Mouse (Mus musculus) spleen, adult 2 months (tissue): Measurements from ENCODE around the gene Arhgap8. TPM values are rescaled to one million over a fixed set of nuclear protein-coding genes. Genes with fewer than 3 reads are reported as not detected.

Experiments
- DNase-seq, 2 experiments: peaks; one replicate each; pipeline versions ENCODE4 v3.0.0 to v3.0.0-alpha.2; 2012 to 2021; ENCODE audit warnings: low spot score in 2 of 2, low read depth in 1 of 2
- H3K27ac ChIP-seq: fragments of 200-500 bp; 2 replicates; pipeline ENCODE4 v1.5.1; 2012; ENCODE audit warnings: low read length, inconsistent platforms; ENCODE audit not compliant: insufficient read depth
- H3K27me3 ChIP-seq: fragments of 200-500 bp; 2 replicates; pipeline ENCODE4 v1.6.1; 2012; ENCODE audit warnings: mild to moderate bottlenecking, moderate library complexity, low read length, inconsistent platforms; ENCODE audit not compliant: control insufficient read depth, insufficient read depth
- H3K36me3 ChIP-seq: fragments of 200-500 bp; 2 replicates; pipeline ENCODE4 v1.6.1; 2012; ENCODE audit warnings: mild to moderate bottlenecking, low read length, inconsistent platforms; ENCODE audit not compliant: control insufficient read depth, insufficient read depth
- H3K4me1 ChIP-seq: fragments of 200-500 bp; 2 replicates; pipeline ENCODE4 v1.6.1; 2011; ENCODE audit warnings: inconsistent platforms; ENCODE audit not compliant: control insufficient read depth, insufficient read depth, insufficient read length
- H3K4me3 ChIP-seq: fragments of 200-500 bp; 2 replicates; pipeline ENCODE4 v1.5.1; 2011; ENCODE audit warnings: mild to moderate bottlenecking, inconsistent platforms; ENCODE audit not compliant: insufficient read depth, insufficient read length; ENCODE audit errors: extremely low read depth
- CTCF ChIP-seq: fragments of 200-500 bp; IDR thresholded peaks from 2 replicates; pipeline ENCODE4 v1.5.1; 2011; ENCODE audit warnings: mild to moderate bottlenecking, inconsistent platforms; ENCODE audit not compliant: insufficient read depth, insufficient read length, insufficient replicate concordance; ENCODE audit errors: extremely low read depth
- POLR2A ChIP-seq: fragments of 200-500 bp; IDR thresholded peaks from 2 replicates; pipeline ENCODE4 v1.6.1; 2011; ENCODE audit warnings: low read depth, low read length, inconsistent platforms
- WGBS: fragments of 180-500 bp; shearing (Covaris S2); methylation state at CpG from one replicate; pipeline ENCODE4 v1.1.7; 2018; 5-methylcytosine and 5-hydroxymethylcytosine counted together
- polyA plus RNA-seq: library from polyadenylated mRNA; depleted of rRNA; stranded (reverse); fragments of >200 nt; gene quantifications from 2 replicates; pipeline ENCODE4 v1.2.3, GENCODE M21; 2012

Gene Arhgap8
- polyA plus RNA-seq, 1 experiment, result 0.72 TPM

DNA sequence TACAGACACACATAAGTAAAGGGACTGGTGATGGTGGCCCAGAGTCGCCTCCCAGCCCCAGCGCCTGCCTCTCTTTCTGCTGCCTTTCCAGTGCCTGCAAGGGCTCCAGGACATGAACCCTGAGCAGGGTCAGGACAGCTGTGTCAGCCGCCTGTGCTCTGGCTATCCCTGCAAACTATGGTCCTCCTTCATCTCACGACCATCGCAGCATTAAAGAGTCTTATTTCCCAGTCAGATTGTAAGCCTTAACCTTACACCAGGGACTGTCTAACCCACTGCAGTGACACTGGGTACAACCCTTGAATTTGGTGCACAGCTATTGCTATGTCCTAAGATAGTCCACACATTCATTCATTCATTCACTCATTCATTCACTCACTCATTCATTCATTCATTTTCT, 37.0 kb upstream of the Arhgap8 start:
- Histone ChIP-seq H3K4me1 (peaks cover 39% of the 10 kb centered on the region), H3K27ac (peak overlapping the region; percentile 39), H3K27me3 (no peaks in the 10 kb centered on the region), H3K36me3 (no peaks in the 10 kb centered on the region; the same call in 1 of the 2 replicates), H3K4me3 (no peak overlapping the region)
- DNase-seq, result no peak
- TF ChIP-seq POLR2A, result no peak
- TF ChIP-seq CTCF, result no peak
- WGBS, result 86% methylated on average over 5 of the region's 5 CpGs

DNA sequence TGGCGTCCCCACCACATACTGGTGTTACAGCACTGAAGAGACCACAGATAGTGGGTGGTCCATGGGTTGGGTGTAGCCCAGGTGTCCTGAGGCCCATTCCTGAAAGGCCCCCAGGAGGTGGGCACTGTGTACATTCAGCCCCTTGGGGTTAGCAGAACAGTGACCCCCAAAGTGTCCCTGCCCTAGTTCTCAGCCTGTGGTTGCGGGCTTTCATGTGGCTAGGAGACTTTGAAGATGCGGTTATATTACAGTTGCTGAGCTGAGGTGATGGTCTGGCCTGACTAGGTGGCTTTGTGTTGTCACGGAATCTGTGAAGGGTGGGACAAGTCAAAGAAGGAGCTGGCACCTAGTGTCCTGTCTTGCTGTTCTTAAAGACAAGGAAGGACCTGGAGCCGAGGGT, 35.3 kb upstream of the Arhgap8 start:
- H3K27me3 ChIP-seq, result no peaks in the 10 kb centered on the region
- peaks cover 40% of the 10 kb centered on the region for H3K4me1 ChIP-seq
- H3K4me3 ChIP-seq, result no peak overlapping the region
- peaks cover 5% of the 10 kb centered on the region for H3K36me3 ChIP-seq
- DNase-seq, result no peak
- 22% methylated on average over 5 of the region's 5 CpGs for WGBS
- peak overlapping the region; percentile 83 for H3K27ac ChIP-seq
- no peak for TF ChIP-seq CTCF
- TF ChIP-seq POLR2A, result no peak

GRCm38 (mm10) chr15:84685417-84685816, 34.4 kb upstream of the Arhgap8 start:
- Histone ChIP-seq H3K27me3 (no peaks in the 10 kb centered on the region), H3K27ac (peak overlapping the region; percentile 83), H3K4me3 (no peak overlapping the region), H3K4me1 (peaks cover 38% of the 10 kb centered on the region), H3K36me3 (peaks cover 7% of the 10 kb centered on the region)
- 5% methylated on average over 3 of the region's 3 CpGs for WGBS
- DNase-seq, result peak; percentile 77 to 88
- TF ChIP-seq POLR2A (no peak), CTCF (no peak)

DNA sequence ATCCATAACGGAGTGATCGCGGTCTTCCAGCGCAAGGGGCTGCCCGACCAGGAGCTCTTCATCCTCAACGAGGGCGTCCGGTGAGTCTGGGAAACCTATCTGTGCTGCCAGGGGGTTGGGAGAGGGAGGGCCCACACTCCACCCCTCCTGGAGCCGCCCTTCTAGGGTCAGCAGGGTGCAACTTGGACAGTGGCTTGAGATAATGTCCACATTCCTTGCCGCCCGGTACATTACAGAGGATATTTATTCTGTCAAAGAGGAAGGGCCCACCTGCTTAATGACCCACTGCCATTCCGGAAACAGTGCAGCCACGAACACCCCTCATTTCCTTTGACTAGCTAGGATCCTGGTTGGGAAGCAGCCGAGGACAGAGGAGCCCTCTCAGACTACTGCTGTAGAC, 31.9 kb upstream of the Arhgap8 start:
- Histone ChIP-seq H3K27ac (no peak overlapping the region), H3K4me1 (peaks cover 33% of the 10 kb centered on the region), H3K36me3 (peaks cover 10% of the 10 kb centered on the region), H3K27me3 (no peaks in the 10 kb centered on the region), H3K4me3 (no peak overlapping the region)
- no peak for DNase-seq
- 95% methylated on average over 14 of the region's 14 CpGs for WGBS
- TF ChIP-seq POLR2A (no peak), CTCF (no peak)

DNA sequence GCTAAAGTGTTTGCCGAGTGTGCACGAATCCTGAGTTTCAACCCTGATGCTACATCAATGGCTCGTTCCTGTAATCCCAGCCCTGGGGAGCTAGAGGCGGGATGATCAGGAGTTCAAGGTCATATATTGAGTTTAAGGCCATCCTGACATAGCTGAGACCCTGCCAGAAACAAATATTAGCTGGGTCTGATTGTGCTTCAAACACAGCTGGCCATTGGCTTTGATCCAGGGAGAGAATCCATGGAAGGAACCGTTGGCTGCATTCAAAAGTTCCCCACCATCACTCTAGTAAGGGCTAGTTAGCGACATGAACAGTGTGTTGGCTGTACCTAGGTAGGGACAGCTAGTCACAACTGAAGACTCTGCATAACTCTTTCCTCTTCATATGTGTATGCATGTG, 30.5 kb upstream of the Arhgap8 start:
- H3K27ac ChIP-seq, result no peak overlapping the region
- H3K36me3 ChIP-seq, result peaks cover 16% of the 10 kb centered on the region
- H3K4me3 ChIP-seq, result no peak overlapping the region
- TF ChIP-seq POLR2A (no peak), CTCF (no peak)
- H3K27me3 ChIP-seq, result no peaks in the 10 kb centered on the region
- peaks cover 21% of the 10 kb centered on the region for H3K4me1 ChIP-seq
- no peak for DNase-seq
- whole genome bisulfite sequencing, result 87% methylated on average over 6 of the region's 6 CpGs

DNA sequence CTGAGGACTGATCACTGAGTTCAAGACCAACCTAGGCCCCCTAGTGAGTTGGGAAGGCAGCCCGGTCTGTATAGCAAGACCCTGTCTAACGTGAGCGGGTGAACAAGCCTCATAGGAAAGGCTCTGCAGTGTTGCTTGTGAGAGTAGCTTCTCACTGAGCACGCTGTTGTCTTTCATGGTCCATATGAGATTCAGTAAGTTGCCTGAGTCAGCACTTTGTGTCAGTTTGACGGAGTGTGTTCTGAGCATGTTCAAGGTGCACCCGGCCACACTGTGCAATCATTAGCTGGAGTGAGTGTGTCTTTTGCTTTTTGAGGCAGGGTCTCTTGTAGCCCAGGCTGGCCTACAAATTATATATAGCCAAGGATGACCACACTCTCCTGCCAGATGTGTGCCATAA, 28.3 kb upstream of the Arhgap8 start:
- TF ChIP-seq POLR2A (no peak), CTCF (no peak)
- H3K4me3 ChIP-seq, result no peak overlapping the region
- 88% methylated on average over 6 of the region's 6 CpGs for WGBS
- H3K27ac ChIP-seq, result 0 out of 2 replicates have a peak overlapping the region, but pooled peaks have one; percentile 22
- peaks cover 11% of the 10 kb centered on the region for H3K4me1 ChIP-seq
- no peaks in the 10 kb centered on the region for H3K27me3 ChIP-seq
- peaks cover 21% of the 10 kb centered on the region for H3K36me3 ChIP-seq
- no peak for DNase-seq

DNA sequence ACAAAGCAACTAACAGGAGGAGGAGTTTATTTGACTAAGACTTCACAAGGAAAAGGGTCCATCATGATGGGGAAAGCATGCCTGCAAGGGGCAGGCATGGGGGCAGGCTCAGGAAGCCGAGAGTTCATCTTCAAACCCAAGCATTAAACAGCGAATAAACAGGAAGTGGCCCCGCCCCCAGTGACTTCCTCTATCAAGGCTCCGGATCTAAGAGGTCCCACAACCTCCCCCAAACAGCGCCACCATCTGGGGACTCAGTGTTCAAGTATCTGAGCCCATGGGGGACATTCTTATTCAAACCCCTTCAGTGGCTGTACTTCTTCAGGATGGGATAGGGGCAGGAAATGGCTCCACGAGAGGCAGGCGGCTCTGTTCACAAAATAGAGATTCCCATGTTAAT, 27.2 kb upstream of the Arhgap8 start:
- Histone ChIP-seq H3K36me3 (peaks cover 25% of the 10 kb centered on the region), H3K27ac (no peak overlapping the region), H3K4me1 (peaks cover 6% of the 10 kb centered on the region; the same call in 1 of the 2 replicates), H3K4me3 (no peak overlapping the region), H3K27me3 (no peaks in the 10 kb centered on the region)
- TF ChIP-seq POLR2A (no peak), CTCF (no peak)
- WGBS, result 53% methylated on average over 7 of the region's 7 CpGs
- DNase-seq, result peak in 1 of 2 experiments; percentile 59
